Mouse (Mus musculus) CH12F3 (cell line): ENCODE results near the gene Cpne4.

Experiments used
- in situ Hi-C: fragments of 300-500 bp; cut with MboI; formaldehyde crosslinking; loops from 2 replicates; pipeline ENCODE4 v1.14.3; 2020; ENCODE audit warnings: low sequenced_read_pairs

Cpne4 gene

GRCm38 (mm10) chr9:105032572-105032971 is 485.5 kb downstream of the Cpne4 start:
- in situ Hi-C loops, result no loop called here

- in situ Hi-C loops, result no loop called here
Measured at GRCm38 (mm10) chr9:105033641-105034040, 486.6 kb downstream of the Cpne4 start.

- in situ Hi-C loops, result no loop called here
Measured at GRCm38 (mm10) chr9:105037847-105038246, 490.8 kb downstream of the Cpne4 start.

GRCm38 (mm10) chr9:105046014-105046413 is 498.9 kb downstream of the Cpne4 start:
- in situ Hi-C loops, result no loop called here

GRCm38 (mm10) chr9:105048351-105048750 is 501.3 kb downstream of the Cpne4 start:
- in situ Hi-C loops, result no loop called here

- in situ Hi-C loops, result loop anchor here (25.0 kb wide), 1 partner anchor 338 kb away; the partner anchor contains the start of genes Aste1 and Nek11
Measured at GRCm38 (mm10) chr9:105049636-105050035, 502.6 kb downstream of the Cpne4 start.

- in situ Hi-C loops, result loop anchor here (25.0 kb wide), 1 partner anchor 337 kb away; the partner anchor contains the start of genes Aste1 and Nek11
Measured at GRCm38 (mm10) chr9:105050257-105050656, 503.2 kb downstream of the Cpne4 start.

GRCm38 (mm10) chr9:105053147-105053557 is 506.1 kb downstream of the Cpne4 start, which contains the start of gene Mrpl3:
Gene Mrpl3 (plus strand): TSS chr9:105053239.
- in situ Hi-C loops, result loop anchor here (25.0 kb wide), 1 partner anchor 334 kb away; the partner anchor contains the start of genes Aste1 and Nek11

GRCm38 (mm10) chr9:105053812-105054211 is 506.7 kb downstream of the Cpne4 start:
- in situ Hi-C loops, result loop anchor here (25.0 kb wide), 1 partner anchor 333 kb away; the partner anchor contains the start of genes Aste1 and Nek11

- in situ Hi-C loops, result loop anchor here (25.0 kb wide), 1 partner anchor 318 kb away; the partner anchor contains the start of genes Aste1 and Nek11
Measured at GRCm38 (mm10) chr9:105069106-105069505, 522.0 kb downstream of the Cpne4 start.

GRCm38 (mm10) chr9:105072991-105073748 is 526.1 kb downstream of the Cpne4 start:
- in situ Hi-C loops, result loop anchor here (25.0 kb wide), 1 partner anchor 314 kb away; the partner anchor contains the start of genes Aste1 and Nek11

GRCm38 (mm10) chr9:105074851-105075250 is 527.8 kb downstream of the Cpne4 start:
- in situ Hi-C loops, result loop anchor here (25.0 kb wide), 1 partner anchor 312 kb away; the partner anchor contains the start of genes Aste1 and Nek11

GRCm38 (mm10) chr9:105076756-105077424 is 529.8 kb downstream of the Cpne4 start:
- in situ Hi-C loops, result no loop called here

GRCm38 (mm10) chr9:105078460-105078859 is 531.4 kb downstream of the Cpne4 start:
- in situ Hi-C loops, result no loop called here

- in situ Hi-C loops, result no loop called here
Measured at GRCm38 (mm10) chr9:105080246-105080645, 533.2 kb downstream of the Cpne4 start.
